ENCODE assay signal across 25 mouse cellular contexts in genomic region chr17:55821566-55821965, GRCm38 (mm10). TPM values are rescaled to one million over a fixed set of nuclear protein-coding genes. Genes with fewer than 3 reads are reported as not detected.
DNase-seq lines count a peak whose midpoint lies in the region; ATAC-seq lines count a peak whose summit lies in the region.
"Had no signal": no experiment of that assay in that cellular context is flagged by ENCODE, and none has a peak within 500 bp of the region (broad histone marks: within the 10 kb centered on the region; RNA-seq: fewer than 3 reads in every experiment).

No protein-coding gene starts in this region.

- no peaks in the 10 kb centered on the region for H3K4me1 ChIP-seq in kidney, embryonic 14.5 days (ENCODE audit: control insufficient read depth, insufficient read depth, low read length)

- no peak overlapping the region for H3K4me3 ChIP-seq in kidney, embryonic 14.5 days (ENCODE audit: low read length)

- 74% methylated on average over 1 of the region's 1 CpGs for WGBS in kidney, embryonic 14.5 days

- no peaks in the 10 kb centered on the region for H3K9me3 ChIP-seq in kidney, embryonic 14.5 days (ENCODE audit: control insufficient read depth, low read length)
- H3K9me3 ChIP-seq: G1E had no signal

- H3K4me2 ChIP-seq in kidney, embryonic 14.5 days (replicated peaks; ENCODE audit: low read depth, low read length) = no peak overlapping the region

- intact Hi-C loops in left cerebral cortex, postnatal 10 days (cut with DNase I) = no loop called here

- no peaks in the 10 kb centered on the region for H3K27me3 ChIP-seq in kidney, embryonic 14.5 days (ENCODE audit: control insufficient read depth, insufficient read depth, low read length)
- H3K27me3 ChIP-seq: CH12.LX, Patski had no signal

- DNase-seq in 3134 (ENCODE audit: extremely low read depth, insufficient read length, low spot score) (peak; percentile 15), 3T3-L1 (ENCODE audit: low read depth, low spot score) (peak; percentile 59), NIH3T3 (ENCODE audit: low read depth) (peak; percentile 56)
- DNase-seq in left cerebral cortex, postnatal 10 days (ENCODE audit: extremely low spot score in 1 of 2, low spot score in 2 of 2) = no peak
- DNase-seq in T-cell, adult 2 months (ENCODE audit: low spot score) = no peak
- DNase-seq: adrenal gland, adult 2 months; adrenal gland, adult 8-10 months; adrenal gland, postnatal 10 days; adrenal gland, postnatal 14 days; adrenal gland, postnatal 25 days; adrenal gland, postnatal 36 days; B cell, adult 2 months; cerebellum, adult 11 months; cerebellum, adult 11-12 months; cerebellum, adult 18-20 months; cerebellum, adult 2 months; cerebellum, adult 8-10 months; cerebellum, adult 9-10 months; cerebellum, adult 9-11 months had no signal

- H3K36me3 ChIP-seq in kidney, embryonic 14.5 days (ENCODE audit: control insufficient read depth, insufficient read depth, low read length) = no peaks in the 10 kb centered on the region
- H3K36me3 ChIP-seq: G1E had no signal

- ATAC-seq in kidney, embryonic 14.5 days (ENCODE audit: low FRiP score, low TSS enrichment) = no peak
- ATAC-seq: activated CD4-positive, CD25-positive, alpha-beta regulatory T cell, adult 4 months; CD4-positive, CD25-positive, alpha-beta regulatory T cell, adult 4 months; Patski had no signal

- no peak overlapping the region for H3K27ac ChIP-seq in kidney, embryonic 14.5 days (ENCODE audit: low read depth, low read length)

- no peak overlapping the region for H3K9ac ChIP-seq in kidney, embryonic 14.5 days (ENCODE audit: low read depth, low read length)

RNA-seq across cellular contexts. Expression of gene Zfp119a, which starts 57.2 kb away (rescaled TPM):
- 8.6 and 11.9 TPM in 2 replicates for polyA plus RNA-seq in kidney, embryonic 14.5 days (2014; fragmentation: Nextera tagmentation; extraction: Ambion mirVana)
- 1 to 10 TPM; 8.5 to 9.1 TPM for total RNA-seq in left cerebral cortex, postnatal 10 days (2021)
- polyA plus RNA-seq: adrenal gland, adult 2 months had no signal

Comparison
In these comparisons a context has a peak if more than half of its experiments do, and no peak if none do; other contexts are left out.
1. DNase-seq: peak in 3134 (single experiment), 3T3-L1 (single experiment) and NIH3T3 (single experiment); none in left cerebral cortex, postnatal 10 days (0 of 2) and T-cell, adult 2 months (single experiment).